Mouse (Mus musculus) liver, adult 2 months (tissue): ENCODE results near the gene Umod. TPM values are rescaled to one million over a fixed set of nuclear protein-coding genes. Genes with fewer than 3 reads are reported as not detected.

ENCODE experiments used
- DNase-seq: peaks from one replicate; pipeline ENCODE4 v3.0.0-alpha.2; 2011; ENCODE audit warnings: low read depth, low spot score; ENCODE audit errors: extremely low read depth
- H3K27ac ChIP-seq: fragments of 200-500 bp; replicated peaks from 2 replicates; pipeline ENCODE4 v1.5.1; 2012; ENCODE audit warnings: low read depth, mild to moderate bottlenecking, control low read depth, inconsistent platforms, low read length; ENCODE audit not compliant: insufficient read depth
- H3K27me3 ChIP-seq: fragments of 200-500 bp; 2 replicates; pipeline ENCODE4 v1.6.1; 2012; ENCODE audit warnings: mild to moderate bottlenecking, moderate library complexity, low read length, inconsistent platforms; ENCODE audit not compliant: control insufficient read depth, insufficient read depth
- H3K36me3 ChIP-seq: fragments of 200-500 bp; 2 replicates; pipeline ENCODE4 v1.6.1; 2012; ENCODE audit warnings: low read length, inconsistent platforms; ENCODE audit not compliant: control insufficient read depth, insufficient read depth
- H3K4me1 ChIP-seq: fragments of 200-500 bp; 2 replicates; pipeline ENCODE4 v1.6.1; 2011; ENCODE audit warnings: low read length; ENCODE audit not compliant: control insufficient read depth, insufficient read depth
- H3K4me3 ChIP-seq: fragments of 200-500 bp; 2 replicates; pipeline ENCODE4 v1.5.1; 2011; ENCODE audit warnings: low read depth, mild to moderate bottlenecking, control low read depth, low read length, moderate library complexity; ENCODE audit not compliant: insufficient read depth
- H3K79me2 ChIP-seq: fragments of 200-500 bp; 2 replicates; pipeline ENCODE4 v1.6.1; 2012; ENCODE audit warnings: inconsistent platforms, mild to moderate bottlenecking, low read length, moderate library complexity; ENCODE audit not compliant: control insufficient read depth, insufficient read depth
- H3K9ac ChIP-seq: fragments of 200-500 bp; 2 replicates; pipeline ENCODE4 v1.6.1; 2012; ENCODE audit warnings: low read depth, mild to moderate bottlenecking, control low read depth, inconsistent platforms, low read length
- CTCF ChIP-seq: fragments of 200-500 bp; IDR thresholded peaks from 2 replicates; pipeline ENCODE4 v1.5.1; 2011; ENCODE audit warnings: low read depth, low read length, control low read depth
- POLR2A ChIP-seq: fragments of 200-500 bp; IDR thresholded peaks from 2 replicates; pipeline ENCODE4 v1.6.1; 2011; ENCODE audit warnings: low read length, control low read depth; ENCODE audit not compliant: insufficient read depth; ENCODE audit errors: extremely low read depth
- WGBS: fragments of 180-500 bp; shearing (Covaris S2); methylation state at CpG from one replicate; pipeline ENCODE4 v1.1.7; 2018; 5-methylcytosine and 5-hydroxymethylcytosine counted together
- polyA plus RNA-seq: library from polyadenylated mRNA; depleted of rRNA; stranded (reverse); fragments of >200 nt; gene quantifications from 2 replicates; pipeline ENCODE4 v1.2.3, GENCODE M21; 2012
- total RNA-seq: library from RNA; depleted of rRNA; stranded (reverse); fragments of >200 nt; gene quantifications from 2 replicates; pipeline ENCODE4 v1.2.3, GENCODE M21; 2014

Gene Umod
- total and polyA plus RNA-seq, 2 experiments: under 0.01 to 0.11 TPM

DNA sequence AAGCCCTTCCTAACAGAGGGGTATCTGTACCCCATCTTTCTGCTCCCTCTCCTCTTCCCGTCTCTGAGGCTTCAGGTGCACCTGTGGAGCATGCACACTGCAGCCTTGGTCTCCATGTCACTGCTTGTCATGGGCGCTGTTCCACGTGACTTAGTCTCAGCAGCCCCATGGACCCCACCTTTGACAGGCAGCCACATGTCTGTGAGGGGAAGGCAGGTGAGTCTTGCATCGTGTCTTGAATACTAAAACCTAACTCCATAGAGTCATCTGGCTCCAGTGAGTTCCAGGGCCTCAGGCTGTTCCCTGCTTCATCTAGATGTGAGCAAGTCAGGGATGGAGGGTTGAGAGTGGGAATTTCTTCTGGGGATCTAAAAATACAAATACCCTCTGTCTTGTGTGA, 5.1 kb upstream of the Umod start:
- whole genome bisulfite sequencing: 83% methylated on average over 4 of the region's 4 CpGs
- H3K4me3 ChIP-seq: no peak overlapping the region
- H3K27me3 ChIP-seq: no peaks in the 10 kb centered on the region
- H3K9ac ChIP-seq: no peak overlapping the region
- H3K27ac ChIP-seq: no peak overlapping the region
- TF ChIP-seq POLR2A: no peak
- no peak for TF ChIP-seq CTCF
- no peaks in the 10 kb centered on the region for H3K79me2 ChIP-seq
- DNase-seq: no peak
- H3K4me1 ChIP-seq: no peaks in the 10 kb centered on the region
- H3K36me3 ChIP-seq: peaks cover 31% of the 10 kb centered on the region

DNA sequence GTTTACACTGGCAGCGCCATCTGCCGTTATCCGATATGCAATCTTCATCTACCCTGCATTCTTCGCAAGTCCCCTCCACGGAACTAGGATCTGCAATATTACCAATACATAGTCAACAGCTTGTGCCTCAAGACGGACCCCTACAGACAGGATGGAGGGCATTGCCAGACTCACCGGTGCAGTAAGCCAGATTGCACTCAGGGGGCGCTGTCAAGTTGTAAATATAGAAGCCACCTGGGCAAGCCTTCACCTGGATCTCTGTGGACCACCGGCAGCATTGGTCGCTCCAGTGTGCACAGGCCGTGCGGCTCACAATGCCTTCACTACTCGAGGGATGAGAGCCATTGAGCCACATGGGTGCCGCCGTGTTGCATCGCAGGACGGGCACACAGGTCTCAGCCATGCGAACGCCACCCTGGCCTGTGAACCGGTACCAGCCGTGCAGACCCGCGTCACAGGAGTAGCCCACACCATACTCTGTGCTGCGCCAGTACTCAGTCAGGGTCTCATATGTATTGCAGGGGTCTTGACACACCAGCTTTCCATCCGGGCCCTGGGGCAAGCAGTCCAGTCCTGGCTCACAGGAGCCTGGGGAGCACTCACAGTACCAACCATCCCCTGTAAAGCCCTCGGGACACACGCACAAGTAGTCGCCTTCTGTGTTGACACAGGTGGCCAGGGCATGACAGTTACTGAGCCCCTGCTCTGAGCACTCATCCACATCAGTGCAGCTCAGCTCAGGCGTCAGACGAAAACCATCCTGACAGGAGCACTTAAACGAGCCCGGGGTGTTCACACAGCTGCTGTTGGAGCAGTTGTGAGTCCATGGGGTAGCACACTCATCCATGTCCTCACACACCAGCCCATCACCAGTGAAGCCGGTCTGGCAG, 2.3 kb downstream of the Umod start:
- TF ChIP-seq CTCF (no peak; the same call in 1 of the 2 replicates), POLR2A (no peak)
- Histone ChIP-seq H3K27me3 (no peaks in the 10 kb centered on the region), H3K79me2 (no peaks in the 10 kb centered on the region), H3K9ac (no peak overlapping the region), H3K27ac (no peak overlapping the region), H3K4me1 (no peaks in the 10 kb centered on the region), H3K4me3 (no peak overlapping the region), H3K36me3 (no peaks in the 10 kb centered on the region)
- DNase-seq: no peak
- 66% methylated on average over 33 of the region's 33 CpGs for WGBS

DNA sequence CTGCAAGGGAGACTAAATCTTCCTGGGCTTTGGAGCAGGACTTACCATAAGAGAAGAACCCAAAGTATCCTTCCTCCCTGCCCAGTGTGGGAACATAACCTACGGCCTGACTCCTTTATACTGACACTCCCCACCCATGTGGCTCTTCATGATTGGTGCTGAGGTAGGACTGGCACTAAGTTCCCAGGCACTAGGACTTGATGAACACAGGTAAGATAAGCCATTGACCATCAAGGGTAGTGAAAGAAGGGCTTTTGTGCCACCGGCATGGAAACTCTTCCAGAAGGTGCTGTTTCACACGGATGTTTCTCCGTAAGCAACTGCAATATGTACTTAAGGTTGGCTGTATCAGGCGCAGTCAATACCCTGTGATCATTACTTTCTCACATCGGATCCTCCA, 19.9 kb downstream of the Umod start, which contains the start of gene Gp2:
Gene Gp2, minus strand, starts transcription at position 101 of the 400 bp plus-strand sequence.
- Histone ChIP-seq H3K9ac (no peak within 1 kb of the TSS), H3K79me2 (no peaks in the 10 kb centered on the region), H3K27me3 (peaks cover 3% of the 10 kb centered on the region; the same call in 1 of the 2 replicates), H3K27ac (no peak within 1 kb of the TSS), H3K4me1 (peaks cover 2% of the 10 kb centered on the region; the same call in 1 of the 2 replicates), H3K36me3 (no peaks in the 10 kb centered on the region), H3K4me3 (no peak within 1 kb of the TSS)
- TF ChIP-seq POLR2A: no peak
- no peak for TF ChIP-seq CTCF
- 80% methylated on average over 6 of the region's 6 CpGs for WGBS
- DNase-seq: no peak

DNA sequence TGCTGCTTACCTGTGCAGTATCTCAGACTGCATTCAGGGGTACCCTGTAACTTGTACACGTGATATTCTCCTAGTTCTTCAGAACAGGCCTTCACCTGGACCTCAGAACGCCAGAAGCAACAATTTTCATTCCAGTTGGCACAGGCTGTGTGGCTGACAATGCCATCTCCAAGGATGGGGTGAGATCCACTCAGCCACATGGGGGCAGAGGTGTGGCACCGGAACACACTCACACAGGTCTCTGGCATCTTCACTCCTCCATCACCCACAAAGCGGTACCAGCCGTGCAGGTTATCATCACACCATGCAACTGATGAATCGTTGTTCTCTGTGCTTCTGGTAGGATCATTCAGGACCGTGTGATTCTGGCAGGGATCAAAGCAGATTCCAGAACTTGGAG, 24.9 kb downstream of the Umod start:
- Histone ChIP-seq H3K27me3 (peaks cover 2% of the 10 kb centered on the region; the same call in 1 of the 2 replicates), H3K79me2 (no peaks in the 10 kb centered on the region), H3K4me3 (no peak overlapping the region), H3K9ac (no peak overlapping the region), H3K4me1 (no peaks in the 10 kb centered on the region), H3K27ac (no peak overlapping the region), H3K36me3 (no peaks in the 10 kb centered on the region)
- TF ChIP-seq POLR2A (no peak), CTCF (peak; percentile 77)
- DNase-seq: peak; percentile 20
- 69% methylated on average over 7 of the region's 7 CpGs for WGBS

DNA sequence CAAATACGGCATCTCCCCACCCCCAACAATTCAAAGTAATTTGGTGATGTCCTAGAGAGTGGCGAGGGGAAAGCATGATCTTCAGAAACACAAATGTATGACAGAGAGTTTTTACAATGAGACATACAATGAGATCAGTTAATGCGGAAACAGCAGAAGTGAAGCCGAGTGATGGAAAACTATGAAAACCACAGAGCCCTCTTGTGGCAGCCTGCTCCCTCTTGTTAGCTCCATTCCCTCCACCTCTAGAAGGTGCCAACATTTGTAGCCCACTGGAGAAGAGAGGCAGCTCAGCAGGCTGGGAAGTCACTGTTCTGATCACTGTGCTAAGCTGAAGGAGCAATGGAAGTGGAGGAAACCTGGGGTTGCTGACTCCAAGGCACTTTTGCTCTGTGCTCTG, 35.2 kb downstream of the Umod start:
- Histone ChIP-seq H3K4me1 (no peaks in the 10 kb centered on the region), H3K36me3 (no peaks in the 10 kb centered on the region), H3K9ac (no peak overlapping the region), H3K27ac (no peak overlapping the region), H3K27me3 (no peaks in the 10 kb centered on the region), H3K4me3 (no peak overlapping the region), H3K79me2 (no peaks in the 10 kb centered on the region)
- 71% methylated on average over 4 of the region's 4 CpGs for WGBS
- DNase-seq: no peak
- TF ChIP-seq POLR2A (no peak), CTCF (no peak)

DNA sequence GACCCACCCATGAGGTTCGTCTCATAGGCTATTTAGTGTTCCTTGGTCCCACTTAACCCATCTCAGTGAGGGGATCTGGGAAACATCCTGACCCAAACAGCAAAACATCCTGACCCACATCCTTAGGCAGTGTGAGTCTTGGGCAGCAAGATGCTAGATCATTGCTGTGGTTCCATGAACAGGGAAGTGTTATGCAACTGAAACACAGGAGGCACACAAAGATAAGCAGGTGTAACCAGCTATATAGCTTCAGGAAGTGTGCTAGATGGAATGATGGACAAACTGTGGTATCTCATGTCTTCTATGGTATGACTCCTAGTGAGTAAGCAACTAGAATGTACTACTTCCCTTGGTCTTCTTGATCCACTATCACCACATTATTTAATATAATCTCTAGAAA, 37.1 kb downstream of the Umod start:
- WGBS: 56% methylated on average over 1 of the region's 1 CpGs
- no peak overlapping the region for H3K4me3 ChIP-seq
- H3K79me2 ChIP-seq: no peaks in the 10 kb centered on the region
- H3K36me3 ChIP-seq: no peaks in the 10 kb centered on the region
- no peaks in the 10 kb centered on the region for H3K27me3 ChIP-seq
- no peaks in the 10 kb centered on the region for H3K4me1 ChIP-seq
- DNase-seq: no peak
- TF ChIP-seq CTCF (no peak), POLR2A (no peak)
- no peak overlapping the region for H3K27ac ChIP-seq
- no peak overlapping the region for H3K9ac ChIP-seq
